Mouse (Mus musculus) heart, postnatal 0 days (tissue): ENCODE data around the gene Rgs12.

Experiments used
- CTCF ChIP-seq: IDR thresholded peaks from 2 replicates; pipeline ENCODE4 v1.5.1; 2016; ENCODE audit warnings: antibody characterized with exemption, control low read depth, low read depth
- EP300 ChIP-seq: IDR thresholded peaks from 2 replicates; pipeline ENCODE4 v1.6.1; 2016; ENCODE audit warnings: antibody characterized with exemption, low read depth

- no peak for TF ChIP-seq EP300
- TF ChIP-seq CTCF, result no peak
Observed at GRCm38 (mm10) chr5:35033619-35034018, 84.4 kb downstream of the Rgs12 start.
